Mouse (Mus musculus) brain, embryonic 14.5 days (tissue): ENCODE results near the gene Lrrc8e.

Source experiments
- CTCF ChIP-seq: fragments of 200-500 bp; IDR thresholded peaks from 2 replicates; pipeline ENCODE4 v1.5.1; 2012; ENCODE audit warnings: inconsistent platforms, mild to moderate bottlenecking, moderate library complexity, borderline replicate concordance; ENCODE audit not compliant: insufficient read depth, insufficient read length; ENCODE audit errors: extremely low read depth
- POLR2A ChIP-seq: fragments of 200-500 bp; IDR thresholded peaks from 2 replicates; pipeline ENCODE4 v1.6.1; 2012; ENCODE audit warnings: mild to moderate bottlenecking, inconsistent platforms, borderline replicate concordance; ENCODE audit not compliant: poor library complexity, insufficient read depth, insufficient read length, severe bottlenecking; ENCODE audit errors: extremely low read depth

GRCm38 (mm10) chr8:4276111-4276465 lies 49.5 kb downstream of the Lrrc8e start:
- TF ChIP-seq POLR2A (no peak), CTCF (no peak)
